Comparison of ENCODE assay signal across 18 mouse cellular contexts in the genomic region with DNA sequence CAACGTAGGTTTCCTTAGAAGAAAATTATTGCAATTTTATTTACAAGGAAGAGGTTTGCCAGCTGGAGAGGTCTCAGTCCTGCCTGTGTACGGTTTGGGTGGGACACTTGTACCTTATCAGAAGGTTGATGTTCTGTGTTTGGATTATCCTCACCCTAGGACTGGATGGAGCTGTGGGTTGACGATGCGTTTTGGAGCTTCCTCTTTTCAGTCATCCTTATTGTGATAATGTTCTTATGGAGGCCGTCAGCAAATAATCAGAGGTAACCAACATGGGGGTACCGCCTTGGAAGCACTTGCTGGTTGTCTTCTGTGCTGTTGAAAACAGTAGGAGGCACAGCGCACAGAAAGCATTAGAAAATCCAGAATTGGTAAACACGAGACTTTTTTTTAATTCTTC. TPM values are rescaled to one million over a fixed set of nuclear protein-coding genes. Genes with fewer than 3 reads are reported as not detected.
"Had no signal": no experiment of that assay in that cellular context is flagged by ENCODE, and none has a peak within 500 bp of the region (broad histone marks: within the 10 kb centered on the region; RNA-seq: fewer than 3 reads in every experiment).

No protein-coding gene starts in this region.

- H3K4me3 ChIP-seq: neural tube, embryonic 12.5 days; neural tube, embryonic 13.5 days; neural tube, embryonic 15.5 days; stomach, embryonic 15.5 days had no signal

- H3K27me3 ChIP-seq: neural tube, embryonic 12.5 days; neural tube, embryonic 13.5 days; neural tube, embryonic 15.5 days; stomach, embryonic 15.5 days had no signal

- DNase-seq: retina, postnatal 1 day; right cerebral cortex, adult 18-20 months; right cerebral cortex, postnatal 14 days; right cerebral cortex, postnatal 25 days; right cerebral cortex, postnatal 4 days; spleen, adult 18-20 months; thymus, adult 18-20 months; thymus, adult 2 months; thymus, postnatal 14 days; thymus, postnatal 25 days; thymus, postnatal 36 days; thymus, postnatal 4 days had no signal

- H3K9me3 ChIP-seq: neural tube, embryonic 12.5 days; neural tube, embryonic 13.5 days; neural tube, embryonic 15.5 days; stomach, embryonic 15.5 days had no signal

- H3K9ac ChIP-seq: neural tube, embryonic 12.5 days; neural tube, embryonic 13.5 days; neural tube, embryonic 15.5 days; stomach, embryonic 15.5 days had no signal

- H3K4me1 ChIP-seq: neural tube, embryonic 12.5 days; neural tube, embryonic 13.5 days; neural tube, embryonic 15.5 days; stomach, embryonic 15.5 days had no signal

- H3K4me2 ChIP-seq: neural tube, embryonic 12.5 days; neural tube, embryonic 13.5 days; neural tube, embryonic 15.5 days; stomach, embryonic 15.5 days had no signal

- H3K27ac ChIP-seq: neural tube, embryonic 12.5 days; neural tube, embryonic 13.5 days; neural tube, embryonic 15.5 days; stomach, embryonic 15.5 days; stomach, postnatal 0 days had no signal

RNA-seq across cellular contexts. Expression of a gene that starts 20.3 kb away (rescaled TPM):
- total RNA-seq: neutrophil, adult 5-6 weeks had no signal
